Mouse (Mus musculus) thymus, postnatal 10 days (tissue): ENCODE measurements around the gene Ip6k2.

Experiments
- DNase-seq, 2 experiments: peaks; one replicate each; pipeline ENCODE4 v3.0.0; 2021; ENCODE audit warnings: low spot score in 2 of 2

Gene Ip6k2

DNA sequence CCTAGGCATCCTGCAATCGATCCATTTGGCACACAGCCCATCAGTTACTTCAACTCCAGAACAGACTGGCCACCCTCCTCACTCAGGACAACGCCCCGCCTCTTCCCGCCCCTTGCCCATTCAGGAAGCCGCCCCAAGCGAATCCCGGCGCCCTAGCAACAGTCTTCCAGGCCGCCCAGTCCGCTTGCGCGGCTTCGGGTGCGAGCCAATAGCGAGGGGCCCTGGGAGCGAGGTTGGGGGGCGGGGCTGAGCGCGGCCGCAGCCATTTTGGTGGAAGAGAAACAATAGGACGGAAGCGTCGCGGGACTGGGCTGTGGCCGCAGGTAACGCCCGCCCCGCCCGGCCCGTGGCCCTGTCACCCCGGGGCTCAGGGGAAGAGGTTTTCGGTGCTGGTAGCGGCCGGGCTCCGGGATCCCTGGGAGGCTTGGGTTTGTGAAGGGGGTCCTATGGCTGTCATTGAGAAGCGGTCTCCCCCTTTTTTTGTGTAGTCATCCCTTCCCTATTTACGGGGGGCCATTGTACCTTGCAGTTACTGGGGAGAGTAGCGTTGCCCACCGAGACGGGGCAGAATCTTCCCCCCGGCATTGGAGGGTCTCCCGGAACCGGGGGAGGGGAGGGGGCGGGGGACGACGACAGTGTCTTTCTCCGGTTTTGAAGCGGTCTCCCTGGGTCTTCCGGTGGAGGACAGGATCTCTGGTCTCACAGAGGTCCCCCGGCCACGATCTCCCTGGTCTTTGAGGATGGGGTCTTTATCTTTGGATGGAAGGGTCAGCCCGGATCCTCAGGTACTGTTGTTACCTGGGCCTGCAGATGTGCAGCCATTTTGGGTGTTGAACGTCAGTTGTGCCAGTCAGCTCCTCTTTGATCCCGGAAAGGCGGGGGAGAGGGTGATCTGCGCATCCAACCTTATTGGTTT is at the start of gene Ip6k2:
Ip6k2 (plus strand) TSS at position 249 of the 916 bp plus-strand sequence.
- peak; percentile 94 to 95 for DNase-seq

DNA sequence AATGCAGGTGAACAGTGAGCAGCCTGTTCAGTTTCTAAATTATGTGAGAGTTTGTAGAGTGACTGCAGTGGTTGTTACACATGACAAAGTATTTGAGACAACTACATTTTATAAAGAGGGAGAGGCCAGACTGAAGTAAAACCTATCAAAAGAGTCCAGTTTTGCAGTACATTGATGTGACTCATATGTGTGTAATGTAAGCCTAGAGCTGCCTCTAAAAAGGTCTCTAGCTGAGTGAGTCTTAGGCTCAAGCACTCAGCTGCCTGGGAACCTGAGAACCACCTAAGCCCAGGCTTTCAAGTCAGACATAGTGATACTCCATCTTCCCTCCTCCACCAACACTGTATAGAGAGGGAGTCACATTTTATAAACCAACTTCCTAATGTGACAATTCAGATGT is 49.0 kb upstream of the Ip6k2 start:
- DNase-seq: no peak

DNA sequence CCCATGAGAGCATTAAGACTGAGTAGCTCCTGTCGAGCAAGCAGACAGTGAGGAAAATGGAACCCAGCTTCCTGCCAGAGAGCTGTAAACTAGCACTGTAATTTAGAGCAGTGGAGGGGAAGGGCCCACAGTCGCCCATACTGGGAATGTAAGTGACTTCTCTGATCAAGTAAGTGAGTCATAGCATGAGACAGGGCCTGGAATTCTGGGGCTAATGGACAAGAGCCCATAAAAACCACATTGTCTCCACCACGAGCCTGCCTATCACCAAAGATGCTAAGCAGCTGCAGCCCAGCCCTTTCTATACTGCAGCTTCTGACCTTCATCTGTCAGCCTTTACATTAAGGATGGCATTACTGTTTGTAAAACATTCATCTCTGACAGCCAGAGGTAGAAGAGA is 44.4 kb upstream of the Ip6k2 start:
- DNase-seq: no peak

DNA sequence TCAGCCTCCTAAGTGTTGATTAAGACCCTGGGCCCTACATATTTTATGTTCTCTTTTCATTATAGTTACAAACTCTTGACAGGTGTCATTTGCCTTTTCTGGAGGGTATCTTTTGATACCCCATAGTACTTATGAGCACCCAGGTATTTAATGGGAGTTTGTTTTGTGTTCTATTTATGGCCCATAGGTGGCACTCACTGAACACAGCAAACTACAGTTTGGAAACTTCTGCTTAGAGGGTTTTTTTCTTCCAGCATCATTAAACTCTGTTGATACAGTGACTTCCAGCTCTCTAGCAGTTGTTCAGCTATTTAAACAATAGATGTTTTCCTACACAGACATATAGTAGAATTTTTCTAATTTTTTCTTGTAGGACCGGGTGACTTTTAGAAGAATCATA is 43.5 kb upstream of the Ip6k2 start:
- DNase-seq: no peak

DNA sequence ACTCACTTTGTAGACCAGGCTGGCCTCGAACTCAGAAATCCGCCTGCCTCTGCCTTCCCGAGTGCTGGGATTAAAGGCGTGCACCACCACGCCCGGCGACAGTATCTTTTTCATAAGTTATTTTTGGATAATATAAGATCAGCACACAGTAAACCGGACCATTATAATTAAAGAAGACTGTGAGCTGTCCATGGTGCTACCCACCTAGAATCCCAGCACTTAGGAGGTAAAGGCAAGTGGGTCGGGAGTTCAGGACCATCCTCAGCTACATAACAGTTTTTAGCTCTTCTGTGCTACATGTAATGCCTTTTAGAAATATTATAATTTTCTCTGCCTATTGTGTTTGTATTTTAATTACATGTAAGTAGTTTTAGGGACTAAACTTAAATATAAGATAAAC is 41.5 kb upstream of the Ip6k2 start:
- no peak for DNase-seq

DNA sequence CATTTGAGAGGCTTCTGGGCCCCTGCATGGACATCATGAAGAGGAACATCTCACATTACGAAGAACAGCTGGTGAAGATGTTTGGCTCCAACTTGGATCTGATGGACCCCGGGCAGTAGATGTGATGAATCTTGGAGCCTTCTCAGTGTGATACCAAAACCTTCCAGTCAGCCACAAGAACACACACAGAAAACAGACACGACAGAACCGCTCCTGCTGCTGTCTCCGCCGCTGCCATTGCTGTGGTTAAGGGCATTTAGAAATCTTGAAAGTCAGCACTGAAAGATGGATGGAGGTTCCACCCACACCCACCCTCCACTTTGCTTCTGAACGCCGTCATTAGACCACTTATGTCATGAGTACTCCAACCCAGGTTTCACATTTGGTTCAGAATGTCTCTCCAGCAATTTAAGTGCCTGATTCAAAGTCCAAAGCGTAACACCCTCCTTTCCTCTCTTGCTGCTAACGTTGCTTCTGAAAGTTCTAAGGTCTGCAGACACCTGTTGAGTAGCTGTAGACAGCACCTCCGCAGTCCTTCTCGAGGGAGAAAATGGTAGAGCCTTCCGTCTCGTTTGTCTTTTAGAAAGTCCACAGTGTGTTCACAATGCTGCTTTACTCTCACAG is 36.6 kb upstream of the Ip6k2 start:
- no peak for DNase-seq

DNA sequence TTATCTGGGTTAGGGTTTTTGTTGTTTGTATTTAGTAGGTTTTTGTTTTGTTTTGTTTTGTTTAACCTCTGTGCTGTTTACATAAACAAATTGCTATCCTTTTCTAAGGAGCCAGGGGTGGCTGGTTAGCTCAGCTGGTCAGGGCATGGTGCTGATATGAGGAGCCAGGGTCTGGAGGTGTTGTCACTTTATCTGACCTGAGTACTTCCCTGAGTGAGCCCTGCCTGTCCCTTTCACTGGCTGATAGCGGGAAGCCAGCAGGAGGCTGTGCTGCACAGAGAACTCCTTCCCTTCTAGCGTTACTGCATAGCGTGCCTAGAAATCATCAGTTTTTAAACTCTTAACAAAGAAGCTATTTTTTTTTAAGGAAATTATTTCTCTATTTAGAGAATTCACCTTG is 35.9 kb upstream of the Ip6k2 start:
- no peak for DNase-seq

DNA sequence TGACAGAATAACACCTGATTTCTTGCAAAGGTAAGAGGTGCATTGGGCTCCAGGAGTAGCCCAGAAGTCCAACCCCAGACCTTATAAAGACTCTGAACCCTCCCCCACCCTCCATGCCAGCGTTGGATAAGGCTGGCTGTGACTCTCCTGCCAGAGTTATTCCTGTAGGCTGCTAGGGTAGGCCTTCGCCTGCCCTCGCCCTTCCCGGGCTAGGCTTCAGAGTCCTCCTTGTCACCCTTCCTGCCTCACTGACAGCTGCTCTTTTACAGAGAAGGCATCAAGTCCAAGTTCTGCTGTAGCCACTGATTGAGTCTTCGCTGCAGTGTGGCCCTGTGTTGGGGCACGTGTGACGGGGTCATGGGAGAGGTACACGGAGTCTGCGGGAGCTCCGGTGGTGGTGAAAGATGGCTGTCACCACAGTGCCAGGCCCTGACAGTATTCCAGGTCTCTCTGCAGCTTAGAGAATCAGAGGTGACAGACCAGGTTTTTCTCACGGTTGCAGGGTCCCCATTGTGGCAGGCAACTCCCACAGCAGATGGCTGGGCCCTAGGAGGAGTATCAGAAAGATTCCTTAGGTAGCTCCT is 34.9 kb upstream of the Ip6k2 start:
- DNase-seq: no peak

DNA sequence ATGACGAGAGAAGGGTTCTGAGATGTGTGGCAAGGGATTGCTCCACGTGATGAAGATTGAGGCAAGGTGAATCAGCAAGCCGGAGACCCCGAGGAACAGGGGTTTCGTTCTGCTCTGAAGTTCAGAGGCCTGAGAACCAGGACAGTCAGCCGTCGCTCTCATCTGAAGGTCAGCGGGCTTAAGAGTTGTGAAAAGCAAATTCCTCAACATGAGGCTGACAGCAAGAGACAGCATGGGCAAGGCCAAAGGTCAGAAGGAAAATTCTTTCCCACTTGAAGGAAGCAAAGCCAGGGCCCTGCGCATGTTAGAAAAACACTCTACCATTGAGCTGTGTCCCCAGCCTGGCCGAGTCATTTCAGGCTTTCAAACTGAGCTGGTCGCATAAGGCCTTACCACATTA is 33.0 kb upstream of the Ip6k2 start:
- DNase-seq: no peak

DNA sequence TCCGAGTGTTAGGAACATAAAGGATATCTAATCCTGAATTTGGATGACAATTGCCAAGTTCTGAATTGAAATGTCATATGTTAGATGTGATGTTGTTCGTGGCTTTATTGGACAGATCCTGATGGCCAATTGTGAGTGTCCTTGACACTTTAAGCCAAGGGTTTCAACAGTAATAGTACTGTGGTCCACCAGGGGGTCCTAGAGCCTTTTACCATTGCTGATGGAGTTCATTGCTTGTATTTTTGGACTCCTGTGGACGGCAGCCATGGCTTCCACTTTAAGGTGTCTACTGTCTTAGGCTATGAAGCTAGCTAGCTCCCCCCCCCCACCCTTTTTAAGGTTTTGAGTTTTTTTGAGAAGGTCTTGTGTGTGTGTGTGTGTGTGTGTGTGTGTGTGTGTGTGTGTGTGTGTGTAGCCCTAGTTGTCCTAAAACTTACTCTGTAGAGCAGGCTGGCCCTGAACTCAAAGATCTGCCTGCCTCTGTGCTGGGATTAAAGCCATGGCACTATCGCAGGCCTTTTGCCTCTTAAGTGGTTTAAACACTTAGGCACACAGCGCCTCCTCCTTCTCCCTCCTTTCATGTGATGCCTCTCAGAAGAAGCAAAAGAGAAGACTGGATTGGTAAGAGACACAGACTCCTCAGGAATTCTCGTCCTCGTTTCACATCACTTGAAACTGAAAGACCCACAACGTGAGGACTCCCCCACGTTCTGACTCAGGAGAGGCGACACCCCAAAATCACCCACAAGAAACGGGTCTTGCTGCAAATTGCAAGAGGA is 31.3 kb upstream of the Ip6k2 start:
- no peak for DNase-seq

DNA sequence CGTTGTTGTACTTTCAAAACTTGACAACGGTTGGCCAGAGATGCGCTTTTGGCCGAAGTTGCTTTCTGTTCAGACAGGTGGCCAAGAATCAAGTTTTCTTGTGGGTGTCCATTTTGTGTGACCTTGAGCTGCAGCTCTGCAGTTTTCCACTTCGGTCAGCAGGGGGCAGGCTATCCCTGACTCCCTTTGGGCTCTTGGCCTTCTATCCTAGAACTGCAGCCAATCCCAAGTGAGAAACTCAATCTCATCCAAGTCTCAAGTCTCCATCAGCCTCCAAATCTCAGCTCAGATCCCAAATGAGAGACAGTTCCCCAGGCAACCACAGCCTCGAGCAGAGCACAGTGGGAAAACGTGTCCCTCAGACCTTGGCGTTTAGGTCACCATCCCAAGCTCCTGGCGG is 30.3 kb upstream of the Ip6k2 start:
- peak; percentile 4 to 15 for DNase-seq

DNA sequence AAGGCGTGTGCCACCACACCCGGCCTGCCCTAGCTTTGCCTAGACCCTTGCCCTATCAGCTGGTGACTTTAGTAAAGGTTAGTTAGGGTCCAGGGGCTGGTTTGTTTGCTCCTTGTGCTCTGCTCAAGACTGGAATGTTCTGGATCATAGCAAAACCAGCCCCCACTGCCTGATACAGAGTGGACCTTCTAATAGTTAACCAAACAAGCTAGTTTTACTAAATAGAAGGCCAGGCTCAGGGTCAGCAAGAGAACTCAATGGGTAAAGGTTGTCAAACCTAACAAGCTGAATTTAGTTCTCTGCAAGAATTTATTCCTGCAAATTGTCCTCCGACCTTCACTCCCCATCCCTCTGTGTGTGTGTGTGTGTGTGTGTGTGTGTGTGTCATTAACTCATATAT is 29.6 kb upstream of the Ip6k2 start:
- no peak for DNase-seq

DNA sequence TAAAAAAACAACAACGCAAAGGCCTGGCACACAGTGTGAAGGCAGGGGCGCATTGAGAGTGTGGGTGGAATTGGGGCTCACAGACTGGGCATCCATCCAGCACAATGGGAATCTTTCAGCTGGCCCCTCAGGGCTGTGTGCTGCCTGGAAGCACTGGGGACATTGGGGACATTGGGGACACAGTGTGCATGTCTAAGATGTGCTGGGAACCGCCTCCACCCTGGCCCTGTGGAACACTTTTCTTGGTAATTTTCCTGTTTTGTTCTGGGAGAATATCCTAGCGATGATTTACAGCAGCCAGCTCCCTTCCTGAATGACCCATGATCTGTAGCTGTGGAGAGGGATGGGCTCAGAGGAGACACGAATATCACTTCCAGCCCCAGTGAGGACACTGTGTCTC is 29.2 kb upstream of the Ip6k2 start:
- DNase-seq: no peak

DNA sequence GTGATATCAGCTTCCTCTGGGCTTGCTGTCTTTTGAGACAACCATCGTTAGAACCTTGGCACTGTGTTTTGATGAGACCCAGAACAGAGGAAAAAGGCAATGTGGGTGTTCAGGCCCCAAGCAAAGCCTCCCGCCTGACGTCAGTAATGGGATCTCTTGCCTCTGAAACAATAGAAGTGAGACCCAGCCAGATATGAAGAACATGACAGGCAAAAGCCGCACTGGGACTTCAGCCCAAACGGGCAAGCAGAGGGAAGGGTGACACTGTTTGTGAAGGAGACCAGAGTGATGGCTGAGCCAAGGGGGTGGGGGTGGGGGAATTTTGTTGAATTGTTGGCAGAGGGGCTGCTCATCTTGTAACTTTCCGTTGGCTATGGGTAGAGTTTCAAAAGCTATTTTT is 26.2 kb upstream of the Ip6k2 start:
- DNase-seq: no peak

DNA sequence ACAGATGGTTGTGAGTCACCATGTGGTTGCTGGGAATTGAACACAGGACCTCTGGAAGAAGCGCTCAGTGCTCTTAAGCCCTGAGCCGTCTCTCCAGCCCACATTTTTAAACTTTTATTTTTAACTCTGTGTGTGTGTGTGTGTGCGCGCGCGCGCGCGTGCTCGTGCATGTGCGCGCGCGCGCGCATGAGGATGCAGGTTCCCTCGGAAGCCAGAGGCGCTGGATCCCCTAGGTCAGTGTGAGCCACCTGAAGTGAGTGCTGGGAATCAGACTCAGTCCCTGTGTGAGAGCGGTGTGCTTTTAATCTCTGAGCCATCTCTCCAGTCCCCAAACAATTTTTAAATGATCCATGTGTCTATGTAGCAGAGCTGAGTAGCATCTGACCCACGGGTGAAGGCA is 24.5 kb upstream of the Ip6k2 start:
- no peak for DNase-seq

DNA sequence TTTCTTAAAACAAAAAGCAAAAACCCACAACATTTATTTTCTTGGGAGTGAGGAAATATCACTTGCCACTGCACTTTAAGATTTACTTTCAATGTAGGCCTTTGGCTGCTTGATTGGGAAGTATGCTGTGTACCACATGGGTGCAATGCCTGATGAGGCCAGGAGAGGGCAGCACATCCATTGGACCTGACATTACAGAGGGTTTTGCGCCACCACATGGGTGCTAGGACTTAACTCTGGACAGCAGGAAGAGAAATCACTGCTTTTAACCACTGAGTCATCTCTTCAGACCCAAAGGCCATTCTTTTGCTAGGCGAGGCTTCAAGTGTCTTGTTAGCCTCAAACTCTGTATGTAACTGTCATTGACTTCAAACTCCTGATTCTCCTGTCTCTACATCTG is 23.8 kb upstream of the Ip6k2 start:
- peak; percentile 15 to 62 for DNase-seq

DNA sequence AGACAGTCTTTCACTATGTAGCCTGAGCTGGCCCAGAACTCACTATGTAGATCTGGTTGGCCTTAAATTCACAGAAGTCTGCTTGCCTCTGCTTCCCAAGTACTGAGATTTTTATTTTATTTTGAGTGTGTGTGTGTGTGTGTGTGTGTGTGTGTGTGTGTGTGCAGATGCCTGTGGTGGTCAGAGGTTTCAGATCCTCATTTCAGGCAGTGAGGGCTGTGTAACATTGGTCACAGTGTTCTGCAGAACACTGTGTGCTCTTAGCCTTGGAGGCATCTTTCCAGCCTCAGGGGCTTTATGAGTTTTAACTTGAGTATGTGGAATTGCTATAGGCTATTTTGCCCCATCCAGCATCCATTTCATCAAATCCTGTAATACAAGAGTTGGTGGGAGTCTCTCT is 22.0 kb upstream of the Ip6k2 start:
- no peak for DNase-seq

DNA sequence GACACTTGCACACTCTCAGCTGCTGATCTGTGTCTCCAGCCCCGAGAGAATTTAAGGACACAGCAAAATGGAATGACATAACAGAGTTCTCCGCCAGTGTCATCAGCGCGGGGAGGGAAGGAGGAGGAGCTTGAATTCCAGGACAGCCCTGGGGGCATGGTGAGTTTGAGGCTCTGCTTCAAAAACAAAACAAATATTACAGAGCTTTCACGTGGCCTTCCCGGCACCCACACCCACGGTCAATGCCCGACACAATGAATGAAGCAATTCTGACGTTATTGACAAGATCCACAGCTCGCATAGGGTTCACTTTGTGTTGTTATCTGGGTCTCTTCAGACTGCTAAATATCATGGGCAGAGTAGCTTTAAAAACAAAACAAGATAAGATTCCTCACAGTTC is 18.6 kb upstream of the Ip6k2 start:
- no peak for DNase-seq

DNA sequence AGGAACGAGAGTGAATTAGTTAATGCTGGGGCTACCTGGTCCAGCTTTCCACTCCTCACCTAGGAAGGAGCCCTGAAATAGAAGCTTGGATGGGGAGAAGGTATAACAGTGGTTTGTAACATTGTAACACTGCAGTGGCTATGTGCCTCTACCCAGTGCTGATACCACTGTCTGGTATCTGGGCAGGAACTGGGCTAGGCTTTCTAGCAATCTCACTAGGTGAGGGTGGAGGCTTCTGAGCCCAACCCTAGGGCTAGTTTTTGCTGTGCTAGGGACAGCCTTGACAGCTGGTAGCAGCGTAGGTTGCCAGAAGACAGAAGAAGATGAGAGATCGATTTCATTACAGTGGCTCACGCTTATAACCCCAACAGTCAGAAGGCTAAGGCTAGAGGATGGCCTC is 7.0 kb upstream of the Ip6k2 start:
- no peak for DNase-seq

DNA sequence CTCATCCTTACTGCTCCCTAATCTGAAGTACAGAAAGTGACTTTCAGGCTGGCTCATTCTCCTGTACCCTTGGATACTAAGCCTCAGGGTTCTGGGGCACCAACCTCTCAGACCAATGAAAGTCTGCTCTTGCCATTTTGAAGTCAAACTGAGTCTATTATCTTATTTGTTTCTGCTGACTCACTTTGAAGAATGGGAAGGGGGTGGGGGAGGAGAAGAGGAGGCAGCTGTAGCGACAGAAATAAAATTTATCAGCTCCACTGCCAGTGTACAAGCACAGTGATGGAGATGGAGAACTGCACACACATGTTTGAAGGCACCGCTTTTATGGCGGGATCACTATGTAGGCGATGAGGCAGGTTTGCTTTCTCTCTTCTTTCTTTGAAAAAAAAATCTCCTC is 6.3 kb upstream of the Ip6k2 start:
- DNase-seq: no peak

DNA sequence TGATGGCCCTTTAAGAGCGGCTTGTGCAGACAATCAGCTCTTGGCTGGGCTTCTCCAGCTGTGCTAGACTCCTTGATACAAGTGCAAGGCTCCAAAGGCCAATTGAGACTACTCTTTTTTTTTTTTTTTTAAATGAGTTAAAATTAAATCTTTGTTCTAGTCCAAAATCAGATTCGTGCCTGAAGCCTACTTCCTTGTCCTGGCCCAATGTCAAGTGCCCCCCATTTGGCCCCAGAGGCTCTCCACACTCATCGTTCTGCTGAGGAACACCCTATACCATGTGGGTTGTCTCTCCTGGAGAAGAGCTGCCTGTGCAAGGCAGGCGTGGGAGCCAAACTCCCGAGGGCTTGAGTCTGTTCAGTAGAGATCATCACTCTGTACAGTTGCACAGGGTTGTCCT is 2.6 kb upstream of the Ip6k2 start:
- DNase-seq: no peak

DNA sequence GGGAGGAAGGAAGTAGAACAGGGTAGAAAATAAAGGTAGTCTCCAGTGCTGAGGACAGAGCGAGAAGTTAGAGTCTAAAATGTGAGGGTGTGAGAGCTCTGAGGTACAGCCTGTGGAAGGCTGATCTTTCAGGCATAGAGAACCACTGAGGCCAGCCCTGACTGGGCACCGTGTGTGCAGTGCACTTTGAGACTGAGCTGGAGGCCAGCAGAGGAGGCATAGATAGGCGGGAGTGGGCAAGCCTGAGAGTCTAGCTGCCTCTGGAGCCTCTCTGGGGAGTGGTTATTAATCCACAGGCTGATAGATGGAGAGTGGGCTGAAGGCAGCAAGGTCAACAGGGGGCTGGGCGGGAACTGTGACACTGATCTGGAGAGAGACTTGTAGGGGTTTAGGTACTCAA is 1.7 kb upstream of the Ip6k2 start:
- no peak for DNase-seq
